Mouse (Mus musculus): ENCODE data around the gene Plpp1.
A peak's percentile ranks its signal among the peaks of the same experiment; 100 is the strongest.

The Plpp1 gene

DNA sequence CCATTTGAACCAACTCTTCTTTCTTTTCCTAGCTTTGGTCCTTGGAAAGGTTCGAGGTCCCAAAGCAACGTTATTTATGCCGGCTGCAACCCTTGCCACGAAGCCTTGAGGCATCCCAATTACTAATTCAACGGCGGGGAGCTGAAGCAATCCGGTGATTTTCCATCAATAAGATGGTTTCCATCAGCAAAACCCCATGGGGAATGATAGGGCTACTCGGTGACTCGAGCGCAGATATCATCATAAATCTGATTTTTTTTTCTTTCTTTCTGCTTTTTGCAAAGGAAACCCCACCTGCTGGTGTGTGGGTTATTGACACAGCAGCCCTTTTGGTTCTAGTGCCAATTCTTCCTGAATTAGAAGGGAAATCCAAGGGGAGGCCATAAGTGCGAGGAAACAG lies 28.3 kb upstream of the Plpp1 start:
- DNase-seq (ENCODE audit: extremely low read depth, insufficient read length, low spot score) = no peak

DNA sequence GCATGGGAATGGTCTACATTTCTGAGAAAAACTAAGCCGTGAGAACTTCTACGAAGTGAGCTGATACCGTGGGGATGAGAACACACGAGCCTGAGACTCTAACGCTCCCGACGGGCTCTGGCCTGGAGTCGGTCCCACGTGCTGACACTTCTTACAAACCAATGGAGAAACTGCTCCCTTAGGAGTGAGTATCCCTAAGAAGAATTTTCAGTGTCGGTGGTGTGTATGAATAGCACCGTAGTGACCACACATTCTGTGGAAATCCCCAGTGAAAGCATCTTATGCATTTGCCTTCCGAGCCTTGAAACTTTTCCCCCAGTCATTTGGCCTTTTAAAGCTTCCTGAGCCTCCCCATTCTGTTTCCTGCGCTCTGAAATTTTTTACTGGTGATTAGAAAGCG lies 27.7 kb upstream of the Plpp1 start:
- DNase-seq (ENCODE audit: extremely low read depth, insufficient read length, low spot score) = no peak

DNA sequence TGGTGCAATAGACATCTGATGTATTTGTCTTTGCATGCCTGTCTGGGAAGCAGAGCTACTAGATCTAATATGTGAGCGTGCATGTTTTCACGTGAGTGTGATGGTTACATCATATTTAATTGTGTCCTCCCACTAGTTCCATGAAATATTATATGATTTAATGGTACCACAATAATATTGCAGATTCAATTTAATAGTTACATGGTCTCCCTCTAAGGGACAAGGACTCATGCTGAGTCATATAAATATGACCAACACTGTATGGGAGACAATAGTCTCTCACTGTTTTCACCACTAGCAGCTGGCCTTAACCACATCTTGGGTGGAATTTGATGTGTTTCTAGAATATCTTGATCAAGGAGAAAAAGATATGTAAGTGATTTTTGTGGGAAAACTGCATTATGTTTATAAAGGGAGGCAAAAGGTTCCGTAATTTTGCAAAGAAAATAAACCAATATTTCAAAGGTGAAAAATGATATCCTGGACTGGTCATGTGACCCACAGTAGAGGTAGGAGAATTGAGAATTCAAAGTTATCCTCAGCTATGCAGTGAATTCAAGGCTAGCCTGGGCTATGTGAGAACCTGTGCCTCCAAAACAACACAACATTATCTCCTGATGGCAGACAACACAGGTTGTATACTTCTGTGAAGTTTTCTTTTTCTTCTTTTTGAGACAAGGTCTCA lies 26.5 kb upstream of the Plpp1 start:
- DNase-seq (ENCODE audit: extremely low read depth, insufficient read length, low spot score) = no peak

DNA sequence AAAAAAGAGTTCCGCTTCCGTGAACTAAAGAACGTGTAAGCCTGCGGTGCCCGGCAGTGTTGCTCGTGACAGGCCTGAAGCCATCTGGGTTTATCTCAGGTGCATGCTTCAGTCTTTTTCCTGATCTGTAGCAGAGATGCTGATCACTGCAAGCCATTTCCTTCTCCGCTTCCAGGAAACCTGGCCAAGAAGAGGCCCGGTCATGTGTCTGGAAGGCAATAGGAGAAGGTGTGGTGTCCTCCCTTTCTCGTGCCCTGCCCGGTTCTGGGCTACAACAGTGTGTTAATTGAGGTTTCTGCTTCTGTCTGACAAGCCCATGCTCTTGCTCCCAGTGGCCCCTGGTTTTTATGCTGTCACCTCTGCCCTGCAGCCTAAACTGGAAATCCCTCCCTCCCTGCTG lies 24.7 kb upstream of the Plpp1 start:
- no peak for DNase-seq (ENCODE audit: extremely low read depth, insufficient read length, low spot score)

DNA sequence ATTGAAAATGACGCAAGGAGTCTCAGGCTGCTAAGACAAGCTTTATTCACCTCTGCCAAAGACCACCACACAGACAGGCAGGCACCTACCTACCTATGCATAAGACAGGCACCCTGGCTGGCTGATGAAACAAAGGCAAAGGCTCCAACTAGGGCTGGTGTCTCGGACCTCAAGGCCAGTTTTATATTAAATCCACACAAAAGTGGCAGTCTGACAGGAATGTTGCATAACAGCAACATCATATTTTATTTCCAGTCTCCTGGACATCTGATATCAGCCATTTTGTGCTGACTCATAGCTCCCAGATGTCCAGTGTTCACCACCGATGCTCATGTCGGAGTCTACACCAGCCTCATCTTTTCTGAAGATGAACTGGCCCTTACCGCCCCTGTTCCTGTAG lies 22.2 kb upstream of the Plpp1 start:
- DNase-seq (ENCODE audit: extremely low read depth, insufficient read length, low spot score) = no peak

DNA sequence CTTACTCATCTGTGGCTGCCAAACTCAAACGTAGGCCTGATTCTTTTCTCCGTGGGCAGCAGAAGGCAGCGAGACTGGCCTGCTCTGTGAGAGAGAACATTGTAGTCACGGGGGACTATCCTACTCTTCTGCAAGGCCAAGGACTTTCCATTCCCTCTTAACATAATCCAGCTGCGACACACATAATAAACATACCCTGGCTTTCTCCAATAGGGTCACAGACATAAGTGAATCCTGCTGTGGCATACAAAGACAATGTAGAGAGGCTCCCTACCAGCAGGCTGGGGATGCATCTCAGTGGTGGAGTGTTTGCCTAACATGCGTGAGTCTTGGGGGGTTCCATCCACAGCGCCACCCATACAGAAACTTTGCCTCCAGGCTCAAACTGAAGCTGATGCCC lies 15.3 kb upstream of the Plpp1 start:
- no peak for DNase-seq (ENCODE audit: extremely low read depth, insufficient read length, low spot score)

DNA sequence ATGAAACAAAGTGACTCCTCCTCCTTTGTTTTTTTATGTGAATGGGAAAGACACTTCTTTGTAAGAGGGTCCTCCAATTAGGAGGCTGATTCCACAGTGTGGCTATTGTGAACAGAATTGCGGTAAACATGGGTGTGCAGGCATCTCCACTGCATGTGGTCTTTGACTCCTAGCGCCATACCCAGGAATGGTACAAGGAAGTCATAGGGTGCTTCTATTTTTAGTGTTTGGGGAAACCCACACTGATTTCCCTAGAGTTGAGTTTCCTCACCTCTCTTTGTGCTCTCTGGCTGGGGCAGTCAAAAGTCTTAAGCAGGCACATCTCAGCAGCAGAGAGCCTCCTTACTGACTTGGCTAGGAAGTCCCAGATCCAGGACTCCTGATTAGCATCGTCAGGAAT lies 14.4 kb upstream of the Plpp1 start:
- DNase-seq (ENCODE audit: extremely low read depth, insufficient read length, low spot score) = no peak

DNA sequence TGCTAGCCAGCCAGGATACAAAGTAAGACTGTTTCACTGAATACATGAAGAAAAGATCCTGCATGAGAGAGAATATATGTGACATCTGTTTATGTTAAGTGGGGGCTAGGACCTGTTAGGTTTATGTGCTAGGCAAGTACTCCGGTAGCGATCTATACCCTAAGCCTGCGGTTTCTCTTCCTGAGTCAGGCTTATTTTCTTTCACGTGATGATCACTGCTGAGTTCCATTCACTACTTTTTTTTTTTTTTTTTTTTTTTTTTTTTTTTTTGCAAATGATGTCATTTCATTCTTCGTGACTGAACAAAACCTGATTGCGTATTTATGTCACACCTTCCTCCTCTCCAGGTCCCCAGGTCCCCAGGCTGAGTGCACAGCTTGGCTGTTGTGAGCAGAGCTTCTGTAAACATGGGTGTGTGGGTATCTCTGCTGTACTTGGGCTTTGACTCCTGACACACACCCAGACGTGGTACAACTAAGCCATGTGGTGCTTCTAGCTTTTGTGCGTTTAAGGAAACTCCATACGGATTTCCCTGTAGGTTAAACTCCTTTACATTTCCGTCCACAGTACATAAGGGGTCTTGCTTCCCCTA lies 13.6 kb upstream of the Plpp1 start:
- no peak for DNase-seq (ENCODE audit: extremely low read depth, insufficient read length, low spot score)

DNA sequence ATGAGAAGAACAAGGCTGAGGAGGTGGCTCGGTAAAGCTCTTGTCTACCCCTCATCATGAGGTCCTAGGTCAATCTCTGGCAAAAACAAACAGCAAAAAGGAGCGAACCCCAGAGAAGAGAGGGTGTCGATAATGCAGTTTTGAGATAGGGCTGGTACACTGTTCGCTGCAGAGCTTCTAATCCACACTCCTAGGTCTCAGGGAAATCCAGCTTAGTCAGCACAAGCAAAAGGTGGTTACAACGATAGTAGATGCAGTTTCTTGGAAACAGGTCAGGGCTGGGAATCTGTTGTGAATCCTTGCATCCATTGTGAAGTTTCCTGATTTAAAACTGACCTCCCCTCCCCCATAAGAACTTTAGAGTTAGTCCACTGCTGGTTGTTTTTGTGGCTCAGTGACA lies 9.8 kb upstream of the Plpp1 start:
- DNase-seq (ENCODE audit: extremely low read depth, insufficient read length, low spot score) = no peak

DNA sequence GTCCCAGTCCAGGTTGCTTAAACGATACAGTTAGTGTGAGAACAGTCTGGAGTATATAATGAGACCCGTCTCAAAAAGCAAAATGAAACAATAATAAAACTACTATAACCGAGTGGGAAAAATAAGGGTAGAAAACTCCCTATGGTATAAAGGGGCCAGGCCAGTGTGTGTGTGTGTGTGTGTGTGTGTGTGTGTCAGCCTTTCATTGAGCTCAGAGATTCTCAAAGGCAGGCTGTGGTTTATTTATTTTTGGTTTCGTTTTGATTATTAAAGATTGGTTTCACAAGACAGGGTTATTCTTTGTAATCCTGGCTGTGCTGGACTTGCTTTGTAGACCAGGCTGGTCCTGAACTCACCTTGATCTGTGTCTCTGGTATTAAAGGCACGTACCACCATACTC lies 8.7 kb upstream of the Plpp1 start:
- no peak for DNase-seq (ENCODE audit: extremely low read depth, insufficient read length, low spot score)

DNA sequence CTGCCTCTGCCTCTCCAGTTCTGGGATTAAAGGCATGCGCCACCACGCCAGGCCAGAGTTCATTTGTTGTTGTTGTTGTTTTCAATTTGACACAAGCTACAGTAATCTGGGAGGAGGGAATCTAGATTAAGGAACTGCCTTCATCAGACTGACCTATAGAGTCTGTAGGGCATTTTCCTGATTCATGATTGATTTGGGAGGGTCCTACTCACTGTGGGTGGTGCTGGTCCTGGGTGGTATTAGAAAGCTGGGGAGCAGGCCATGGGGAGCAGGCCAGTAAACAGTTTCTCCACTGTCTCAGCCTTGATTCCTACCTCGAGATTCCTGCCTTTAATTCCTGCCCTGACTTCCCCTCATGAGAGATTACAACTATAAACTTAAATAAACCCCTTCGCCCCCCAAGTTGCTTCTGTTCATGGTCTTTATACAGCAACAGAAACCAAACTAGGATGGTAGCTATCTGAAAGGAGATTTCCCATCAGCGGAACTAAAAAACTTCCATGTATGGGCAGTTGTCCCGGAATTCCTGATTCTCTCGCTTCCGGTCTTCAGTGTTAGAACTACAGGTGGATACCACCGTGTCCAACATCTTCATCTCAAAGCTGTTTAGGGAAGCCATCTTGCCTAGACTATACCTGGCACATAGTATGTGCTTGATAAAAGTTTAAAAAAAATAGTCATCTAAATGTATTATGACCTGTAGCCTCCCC lies 2.2 kb upstream of the Plpp1 start:
- DNase-seq (ENCODE audit: extremely low read depth, insufficient read length, low spot score) = no peak

DNA sequence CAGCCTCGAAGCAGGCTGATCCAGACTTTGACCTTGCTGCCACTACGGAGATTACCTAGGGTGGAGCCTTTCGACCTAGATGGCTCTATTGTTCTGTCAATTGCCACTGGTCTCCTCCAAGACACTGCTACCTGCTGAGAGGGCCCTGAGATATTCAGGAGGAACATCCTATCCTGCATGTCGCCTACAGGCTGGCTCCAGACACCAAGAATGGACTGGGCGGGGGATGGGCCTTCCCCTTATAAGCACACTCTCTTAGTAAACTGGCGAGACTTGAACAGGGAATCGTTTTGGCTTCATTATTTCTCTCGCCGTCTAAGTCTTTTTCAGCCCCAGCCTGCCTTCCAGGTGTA lies 1.7 kb upstream of the Plpp1 start:
- no peak for DNase-seq (ENCODE audit: extremely low read depth, insufficient read length, low spot score)

DNA sequence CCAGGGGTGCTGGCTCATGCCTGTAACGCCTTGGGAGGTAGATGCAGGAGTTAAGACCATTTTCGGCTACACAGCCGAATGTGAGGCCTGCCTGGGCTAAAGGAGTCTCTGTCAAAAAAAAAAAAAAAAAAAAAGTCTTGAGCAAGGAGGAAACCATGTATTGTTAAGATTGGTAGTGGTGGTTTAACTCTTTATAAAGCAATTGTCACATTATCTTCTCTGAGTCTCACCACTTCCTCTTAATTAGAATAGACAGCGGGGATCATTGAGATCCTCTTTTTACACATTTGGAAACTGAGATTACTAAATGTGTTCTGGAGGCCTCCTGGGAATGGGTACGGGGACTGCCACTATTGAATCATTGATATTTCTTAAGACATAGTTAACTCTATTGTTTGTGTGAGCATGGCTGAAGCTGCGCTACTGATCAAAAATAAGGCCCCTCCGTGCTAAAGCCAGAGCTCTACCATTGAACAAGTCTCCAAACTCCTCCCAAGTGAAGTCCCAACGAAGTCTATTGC lies 811 bp upstream of the Plpp1 start:
- DNase-seq (ENCODE audit: extremely low read depth, insufficient read length, low spot score) = no peak

DNA sequence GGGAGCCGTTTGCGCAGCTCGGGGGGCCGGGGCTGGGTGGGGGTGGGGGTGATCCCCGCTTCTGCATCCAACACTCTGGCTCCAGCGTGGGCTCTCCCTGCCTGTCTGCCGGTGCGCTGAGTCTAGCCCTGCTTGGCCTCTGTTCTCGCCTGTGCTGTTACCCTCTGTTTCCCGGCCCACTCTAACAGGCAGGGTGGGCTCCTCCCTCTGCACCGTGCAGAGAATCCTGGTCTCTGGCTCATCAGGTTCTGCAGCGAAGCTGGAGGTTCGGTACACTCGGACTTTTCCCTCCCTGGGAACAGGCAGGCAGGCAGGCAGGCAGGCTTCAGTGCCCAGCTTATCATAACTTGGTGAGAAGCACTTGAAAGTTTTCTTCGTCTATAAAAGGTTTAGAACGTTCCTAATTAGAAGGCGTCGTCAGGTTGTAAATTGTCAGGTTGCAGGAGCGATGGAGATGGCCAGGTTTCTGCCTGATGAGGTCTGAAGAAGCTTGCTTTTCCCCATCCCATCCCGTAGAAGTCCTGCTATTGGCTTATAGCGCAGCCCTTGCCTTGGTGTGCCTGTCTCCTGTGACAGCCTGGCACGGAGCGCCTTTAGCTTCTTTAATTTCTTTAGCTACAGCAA lies 901 bp downstream of the Plpp1 start:
- no peak for DNase-seq (ENCODE audit: extremely low read depth, insufficient read length, low spot score)

DNA sequence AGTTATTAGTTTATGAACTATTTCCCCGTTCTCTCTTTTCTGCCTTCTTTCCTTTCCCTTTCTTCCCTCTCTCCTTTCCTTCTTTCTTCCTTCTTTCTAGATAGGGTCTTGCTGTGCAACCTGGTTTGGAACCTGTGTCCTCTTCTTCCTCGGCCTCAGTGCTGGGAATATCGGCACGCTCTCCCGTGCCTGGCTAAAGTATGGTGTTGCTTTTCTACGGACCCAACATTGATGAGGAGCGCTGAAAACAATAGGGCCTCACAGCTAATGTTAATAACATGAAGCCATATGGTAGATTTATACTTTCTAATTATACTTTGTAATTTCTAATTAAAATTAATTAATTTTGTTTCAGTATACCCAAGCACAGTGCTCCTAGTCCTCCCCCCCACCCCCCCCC lies 2.5 kb downstream of the Plpp1 start:
- DNase-seq (ENCODE audit: extremely low read depth, insufficient read length, low spot score) = no peak

DNA sequence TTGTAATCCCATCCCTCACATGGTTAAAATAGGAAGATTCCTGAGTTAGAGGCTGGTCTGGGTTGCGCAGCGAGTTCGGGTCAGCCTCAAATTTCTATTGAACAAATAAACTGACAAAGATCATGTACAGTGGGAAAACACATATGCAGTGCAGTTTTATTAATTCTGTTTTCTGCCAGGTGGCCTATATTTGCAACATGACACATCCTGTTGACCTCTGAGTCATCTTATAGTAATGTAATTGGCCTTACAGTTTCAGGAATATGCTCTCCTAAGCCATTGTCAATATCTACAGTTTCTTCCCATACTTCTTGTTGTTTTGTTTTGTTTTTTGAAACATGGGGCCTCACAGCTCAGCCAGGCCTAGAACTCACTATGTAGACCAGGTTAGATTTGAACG lies 3.1 kb downstream of the Plpp1 start:
- peak; percentile 16 for DNase-seq (ENCODE audit: extremely low read depth, insufficient read length, low spot score)

DNA sequence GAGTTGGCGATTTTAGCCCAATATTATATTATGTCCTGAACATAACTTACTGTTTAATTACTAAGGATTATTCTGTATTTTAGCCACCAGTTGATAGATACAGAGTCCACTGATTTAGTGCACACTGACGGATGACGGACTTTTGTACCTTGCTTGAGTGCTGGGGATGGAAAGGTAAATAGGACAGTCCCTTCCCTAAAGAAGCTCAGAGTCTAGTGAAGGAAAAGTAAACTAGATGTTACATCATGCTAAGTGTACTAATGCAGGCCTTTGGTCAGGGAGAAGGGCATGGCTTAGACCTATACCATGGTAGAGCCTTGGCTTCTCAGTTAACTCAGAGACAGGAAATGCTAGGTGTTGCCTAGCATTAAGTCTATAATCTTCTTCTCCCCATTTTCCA lies 4.9 kb downstream of the Plpp1 start:
- DNase-seq (ENCODE audit: extremely low read depth, insufficient read length, low spot score) = no peak

DNA sequence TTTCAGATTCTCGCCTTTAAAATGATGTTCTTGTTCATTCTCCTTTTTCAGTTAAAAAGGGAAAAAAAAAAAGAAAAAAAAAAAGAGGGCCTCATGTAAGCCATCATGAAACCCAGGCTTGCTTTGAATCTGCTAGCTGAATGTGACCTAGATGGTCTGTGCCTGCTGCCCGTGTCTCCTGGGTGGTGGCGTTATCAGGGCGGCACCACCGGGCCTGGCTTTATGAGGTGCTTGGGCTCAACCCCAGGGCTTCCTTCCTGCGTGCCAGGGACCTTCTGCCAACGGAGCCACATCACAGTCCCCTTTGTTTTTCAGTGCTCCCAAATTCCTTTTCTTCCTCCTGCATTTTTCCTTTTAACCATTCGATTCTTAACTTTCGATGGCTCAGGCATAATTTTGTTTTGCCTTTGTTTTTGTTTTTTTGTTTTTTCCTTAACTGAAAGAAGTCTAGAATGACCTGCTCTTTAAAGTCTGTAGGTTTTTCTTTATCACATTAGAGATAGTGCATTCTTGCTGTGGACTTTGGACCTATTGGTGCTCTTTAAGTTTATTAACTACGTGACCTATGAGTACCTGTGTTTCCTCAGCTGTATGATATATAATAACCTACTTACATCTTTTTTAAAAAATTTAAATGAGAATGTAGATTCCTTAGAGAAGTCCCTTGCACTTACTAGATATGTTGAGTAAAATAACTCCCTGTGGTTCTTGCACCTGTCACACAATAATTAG lies 7.5 kb downstream of the Plpp1 start:
- no peak for DNase-seq (ENCODE audit: extremely low read depth, insufficient read length, low spot score)

DNA sequence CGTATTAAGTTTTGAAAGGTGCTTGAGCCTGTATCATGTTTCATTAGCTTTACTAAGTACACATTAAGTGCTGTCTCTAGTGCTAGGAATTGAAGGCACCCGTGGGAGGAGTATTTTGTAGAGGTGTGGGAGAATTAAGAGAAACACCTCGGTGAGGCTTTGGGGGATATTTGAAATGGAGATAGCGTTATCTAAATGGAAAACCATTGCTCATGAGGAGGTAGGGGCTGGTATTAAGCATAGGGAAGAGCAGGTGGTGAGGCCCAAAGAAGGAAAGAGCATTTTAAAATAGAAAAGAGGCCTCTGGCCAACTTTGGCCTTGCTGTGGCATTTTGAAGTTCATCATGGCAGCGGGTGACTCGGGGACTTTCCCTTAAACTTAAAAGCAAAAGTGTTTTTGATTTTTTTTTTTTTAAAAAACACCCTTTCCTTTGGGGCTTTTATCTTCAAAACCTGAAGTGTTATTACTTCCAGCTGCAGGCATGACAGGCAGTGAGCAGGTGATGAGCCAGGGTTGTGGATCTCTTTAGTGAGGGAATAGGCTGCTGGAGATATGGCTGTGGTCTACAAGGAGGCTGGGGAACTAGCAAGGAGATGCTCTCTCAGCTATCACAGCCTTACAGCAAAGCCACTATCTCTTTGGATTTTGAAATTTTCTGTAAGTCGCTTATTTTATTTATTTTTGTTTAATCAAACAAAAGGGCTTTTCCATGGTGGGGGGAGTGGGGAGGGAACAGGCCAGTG lies 9.1 kb downstream of the Plpp1 start:
- no peak for DNase-seq (ENCODE audit: extremely low read depth, insufficient read length, low spot score)

DNA sequence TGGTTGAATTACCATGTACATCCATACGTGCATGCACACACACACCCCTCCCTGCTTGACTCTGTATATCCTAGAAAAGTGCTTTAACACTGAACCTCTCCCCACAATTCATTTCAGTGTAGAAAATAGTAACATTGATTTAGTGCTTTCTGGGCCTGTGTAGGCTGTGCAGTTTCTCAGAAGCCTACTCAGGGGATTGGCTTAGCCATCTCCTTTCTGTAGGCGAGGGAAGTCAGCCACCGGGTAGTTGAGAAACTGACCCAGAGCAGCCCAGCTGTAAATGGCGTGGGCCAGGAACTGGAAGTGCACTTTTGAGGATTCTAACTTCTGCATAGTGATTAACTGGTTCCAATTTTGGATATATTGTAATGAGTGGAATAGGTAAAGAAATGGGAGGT lies 9.7 kb downstream of the Plpp1 start:
- DNase-seq (ENCODE audit: extremely low read depth, insufficient read length, low spot score) = no peak

Measured in 3134 (cell line).